Mouse (Mus musculus): Measurements from ENCODE around the gene Stau1. TPM values are rescaled to one million over a fixed set of nuclear protein-coding genes. Genes with fewer than 3 reads are reported as not detected.
A peak's percentile ranks its signal among the peaks of the same experiment; 100 is the strongest.

The Stau1 gene
- polyA plus RNA-seq, 1 experiment from 2014 or later: 70.5 TPM

DNA sequence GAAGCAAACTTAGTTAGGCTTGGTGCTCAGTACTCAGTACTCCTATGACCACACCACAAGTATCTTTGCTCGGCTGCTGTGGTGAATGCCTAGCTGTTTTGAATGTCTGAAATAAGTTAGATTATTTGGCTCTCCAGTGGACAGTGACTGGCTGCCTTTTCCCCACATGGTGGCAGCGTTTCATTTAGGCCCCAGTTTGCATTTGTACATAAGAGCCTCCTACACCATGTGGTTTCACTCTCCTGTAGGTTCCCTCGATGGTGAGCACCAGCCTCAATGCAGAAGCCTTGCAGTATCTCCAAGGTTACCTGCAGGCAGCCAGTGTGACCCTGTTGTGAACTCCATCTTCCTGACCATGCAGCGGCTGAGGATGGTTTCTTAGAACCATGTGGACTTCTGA, 50.6 kb downstream of the Stau1 start:
- Histone ChIP-seq H3K27me3 (replicated peaks) (no peaks in the 10 kb centered on the region), H3K4me3 (replicated peaks) (no peak overlapping the region), H3K4me2 (replicated peaks) (no peak overlapping the region), H3K9me3 (no peaks in the 10 kb centered on the region), H3K4me1 (replicated peaks) (no peaks in the 10 kb centered on the region), H3K9ac (no peak overlapping the region), H3K27ac (no peak overlapping the region), H3K36me3 (peaks cover 62% of the 10 kb centered on the region)
- ATAC-seq: peak; percentile 49; the same call in 1 of the 2 replicates
- WGBS: 54% methylated on average over 4 of the region's 4 CpGs

DNA sequence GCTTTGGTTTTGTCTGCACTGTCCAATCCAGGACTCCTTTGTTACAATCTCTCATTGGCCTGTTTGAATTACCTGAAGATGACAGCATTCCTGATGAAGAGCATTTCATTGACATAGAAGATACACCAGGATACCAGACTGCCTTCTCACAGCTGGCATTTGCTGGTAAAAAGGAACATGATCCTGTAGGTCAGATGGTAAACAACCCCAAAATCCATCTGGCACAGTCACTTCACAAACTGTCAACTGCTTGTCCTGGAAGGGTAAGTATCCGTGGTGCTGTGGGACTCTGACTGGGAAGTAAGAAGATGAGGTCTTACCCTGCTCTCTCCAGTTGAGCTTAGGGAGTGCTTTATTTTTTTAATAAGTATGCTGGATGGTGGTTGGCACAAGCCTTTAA, 51.8 kb downstream of the Stau1 start:
- no peak for ATAC-seq
- Histone ChIP-seq H3K36me3 (peaks cover 54% of the 10 kb centered on the region), H3K27ac (no peak overlapping the region), H3K4me1 (replicated peaks) (no peaks in the 10 kb centered on the region), H3K9ac (no peak overlapping the region), H3K4me2 (replicated peaks) (no peak overlapping the region), H3K9me3 (no peaks in the 10 kb centered on the region), H3K27me3 (replicated peaks) (no peaks in the 10 kb centered on the region), H3K4me3 (replicated peaks) (no peak overlapping the region)
- WGBS: 82% methylated on average over 1 of the region's 1 CpGs

DNA sequence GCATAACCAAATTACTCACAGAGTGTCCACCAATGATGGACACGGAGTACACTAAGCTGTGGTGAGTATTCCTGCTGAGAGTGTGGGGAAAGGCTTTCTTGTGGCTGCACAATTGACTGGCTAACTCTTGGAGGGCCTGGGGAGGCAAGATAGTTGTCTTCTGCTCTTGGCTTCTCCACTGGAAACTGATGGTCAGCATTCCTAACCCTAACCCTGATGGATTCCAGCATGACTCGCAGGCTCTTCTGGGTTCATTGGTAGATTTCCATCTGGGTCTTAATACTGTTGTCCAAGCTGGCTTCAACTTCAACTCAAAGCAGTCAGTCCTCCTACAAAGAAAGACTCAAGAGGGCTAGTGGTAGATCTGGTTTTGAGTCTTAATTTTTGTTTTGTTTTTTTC, 53.0 kb downstream of the Stau1 start:
- Histone ChIP-seq H3K9me3 (no peaks in the 10 kb centered on the region), H3K9ac (no peak overlapping the region), H3K4me1 (replicated peaks) (no peaks in the 10 kb centered on the region), H3K27ac (no peak overlapping the region), H3K4me3 (replicated peaks) (no peak overlapping the region), H3K36me3 (peaks cover 51% of the 10 kb centered on the region), H3K27me3 (replicated peaks) (no peaks in the 10 kb centered on the region), H3K4me2 (replicated peaks) (no peak overlapping the region)
- WGBS: 88% methylated on average over 2 of the region's 2 CpGs
- ATAC-seq: no peak

DNA sequence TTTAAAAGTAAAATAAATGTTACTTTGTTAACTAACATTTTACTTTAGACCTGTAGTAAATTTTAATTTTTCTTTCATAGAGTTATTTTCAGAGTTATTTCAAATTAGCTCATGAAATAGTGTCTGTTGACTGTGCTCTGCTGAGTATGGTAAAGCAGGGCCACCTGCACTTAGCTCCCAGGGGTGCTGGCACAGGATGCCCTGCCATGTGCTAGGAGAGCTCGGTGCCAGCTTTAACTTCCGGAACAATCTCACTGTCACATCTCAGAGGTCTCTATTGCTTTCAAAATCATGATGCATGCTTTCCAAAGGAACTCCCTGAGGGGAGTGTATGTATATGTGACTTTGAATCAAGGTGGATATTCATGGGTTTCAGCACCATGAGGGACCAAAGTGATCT, 59.9 kb downstream of the Stau1 start:
- no peak overlapping the region for H3K27ac ChIP-seq
- H3K9me3 ChIP-seq: no peaks in the 10 kb centered on the region
- H3K36me3 ChIP-seq: peaks cover 45% of the 10 kb centered on the region
- H3K4me2 ChIP-seq (replicated peaks): no peak overlapping the region
- H3K9ac ChIP-seq: no peak overlapping the region
- no peaks in the 10 kb centered on the region for H3K27me3 ChIP-seq (replicated peaks)
- no peak for ATAC-seq
- WGBS: 87% methylated on average over 2 of the region's 2 CpGs
- no peak overlapping the region for H3K4me3 ChIP-seq (replicated peaks)
- H3K4me1 ChIP-seq (replicated peaks): no peaks in the 10 kb centered on the region

DNA sequence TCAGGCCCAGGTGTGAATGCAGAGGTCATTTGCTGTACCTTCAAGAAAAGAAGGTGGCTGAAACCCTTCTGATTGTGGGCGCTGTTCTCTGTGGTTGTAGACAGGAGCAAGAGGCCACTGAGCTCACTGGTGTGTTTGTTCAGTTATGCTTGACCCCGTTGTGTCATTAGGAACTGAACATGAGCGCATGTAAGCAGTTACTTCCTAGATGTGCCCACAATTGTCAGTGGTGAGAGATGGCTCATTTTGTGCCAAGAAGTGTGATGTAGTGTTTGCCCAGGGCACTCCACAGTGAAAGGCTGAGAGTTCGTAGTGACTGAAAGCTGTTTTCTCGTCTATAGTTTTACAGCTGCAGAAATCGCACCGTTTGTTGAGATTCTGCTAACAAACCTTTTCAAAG, 60.5 kb downstream of the Stau1 start:
- H3K4me2 ChIP-seq (replicated peaks): no peak overlapping the region
- no peak overlapping the region for H3K4me3 ChIP-seq (replicated peaks)
- H3K27me3 ChIP-seq (replicated peaks): no peaks in the 10 kb centered on the region
- WGBS: 89% methylated on average over 7 of the region's 7 CpGs
- no peaks in the 10 kb centered on the region for H3K4me1 ChIP-seq (replicated peaks)
- H3K9me3 ChIP-seq: no peaks in the 10 kb centered on the region
- no peak overlapping the region for H3K27ac ChIP-seq
- H3K36me3 ChIP-seq: peaks cover 39% of the 10 kb centered on the region
- H3K9ac ChIP-seq: no peak overlapping the region
- ATAC-seq: no peak

DNA sequence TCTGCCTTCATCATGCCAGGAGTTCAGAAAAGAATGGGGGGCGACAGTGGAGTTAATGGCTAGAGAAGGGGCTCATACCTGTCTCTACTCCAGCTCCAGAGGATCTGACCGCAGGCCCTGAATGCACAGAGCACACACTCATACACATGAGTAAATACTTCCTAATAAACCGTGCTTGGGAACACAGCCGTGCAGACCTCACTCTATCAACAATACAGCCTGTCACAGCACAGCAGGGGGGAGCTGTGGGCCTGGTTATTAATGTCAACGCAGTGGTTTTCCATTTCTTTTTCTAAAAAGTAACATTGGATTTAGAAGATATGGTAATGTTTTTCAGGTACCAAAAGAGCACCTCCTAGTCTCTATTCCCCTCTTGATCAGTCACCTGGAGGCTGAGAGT, 61.7 kb downstream of the Stau1 start:
- H3K27me3 ChIP-seq (replicated peaks): no peaks in the 10 kb centered on the region
- 77% methylated on average over 5 of the region's 5 CpGs for WGBS
- H3K27ac ChIP-seq: no peak overlapping the region
- H3K36me3 ChIP-seq: peaks cover 41% of the 10 kb centered on the region
- H3K4me2 ChIP-seq (replicated peaks): no peak overlapping the region
- ATAC-seq: no peak
- H3K4me3 ChIP-seq (replicated peaks): no peak overlapping the region
- H3K9ac ChIP-seq: no peak overlapping the region
- no peaks in the 10 kb centered on the region for H3K4me1 ChIP-seq (replicated peaks)
- H3K9me3 ChIP-seq: no peaks in the 10 kb centered on the region

DNA sequence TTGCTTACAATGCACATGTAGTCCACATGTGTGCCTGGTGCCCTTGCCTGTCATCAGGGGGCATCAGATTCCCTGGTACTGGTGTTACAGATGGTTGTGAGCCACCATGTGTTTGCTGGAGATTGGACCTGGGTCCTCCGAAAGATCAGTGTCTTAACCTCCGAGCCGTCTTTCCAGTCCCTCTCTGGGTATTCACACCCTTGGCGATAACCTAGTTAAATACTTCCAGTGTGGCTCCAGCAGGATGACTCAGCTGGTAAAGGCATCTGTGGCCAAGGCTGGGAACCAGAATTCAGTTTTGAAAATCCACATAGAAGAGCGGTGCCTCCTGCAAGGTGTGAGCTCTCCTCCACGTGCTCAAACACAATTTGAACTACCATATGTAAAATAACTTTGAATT, 62.2 kb downstream of the Stau1 start:
- no peak overlapping the region for H3K4me2 ChIP-seq (replicated peaks)
- no peak overlapping the region for H3K27ac ChIP-seq
- no peaks in the 10 kb centered on the region for H3K4me1 ChIP-seq (replicated peaks)
- H3K4me3 ChIP-seq (replicated peaks): no peak overlapping the region
- ATAC-seq: no peak
- no peaks in the 10 kb centered on the region for H3K9me3 ChIP-seq
- H3K9ac ChIP-seq: no peak overlapping the region
- peaks cover 44% of the 10 kb centered on the region for H3K36me3 ChIP-seq
- no peaks in the 10 kb centered on the region for H3K27me3 ChIP-seq (replicated peaks)
- WGBS: 93% methylated on average over 6 of the region's 6 CpGs

DNA sequence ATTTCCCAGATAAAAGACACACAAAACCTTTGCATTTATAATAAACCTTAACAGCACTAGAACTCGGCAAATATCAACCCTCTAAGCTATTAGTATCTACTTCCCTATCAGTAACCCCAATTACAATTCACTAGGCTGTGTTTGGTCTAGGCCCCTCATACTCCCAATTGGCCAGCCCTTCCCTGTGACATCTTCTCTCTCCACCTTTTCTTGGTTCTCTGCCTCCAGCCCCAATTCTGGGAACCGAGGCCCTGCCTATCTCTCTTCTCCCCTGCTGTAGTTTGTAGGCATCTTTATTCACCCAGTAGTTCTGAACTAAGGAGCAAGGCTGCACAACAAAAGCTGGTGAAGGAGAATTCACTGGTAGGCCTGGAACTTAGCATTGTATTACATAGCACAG, 72.1 kb downstream of the Stau1 start:
- no peaks in the 10 kb centered on the region for H3K4me1 ChIP-seq (replicated peaks)
- no peaks in the 10 kb centered on the region for H3K9me3 ChIP-seq
- no peak overlapping the region for H3K4me3 ChIP-seq (replicated peaks)
- no peak for ATAC-seq
- H3K4me2 ChIP-seq (replicated peaks): no peak overlapping the region
- no peak overlapping the region for H3K9ac ChIP-seq
- WGBS: 86% methylated on average over 2 of the region's 2 CpGs
- no peaks in the 10 kb centered on the region for H3K27me3 ChIP-seq (replicated peaks)
- peaks cover 38% of the 10 kb centered on the region for H3K36me3 ChIP-seq
- H3K27ac ChIP-seq: no peak overlapping the region

DNA sequence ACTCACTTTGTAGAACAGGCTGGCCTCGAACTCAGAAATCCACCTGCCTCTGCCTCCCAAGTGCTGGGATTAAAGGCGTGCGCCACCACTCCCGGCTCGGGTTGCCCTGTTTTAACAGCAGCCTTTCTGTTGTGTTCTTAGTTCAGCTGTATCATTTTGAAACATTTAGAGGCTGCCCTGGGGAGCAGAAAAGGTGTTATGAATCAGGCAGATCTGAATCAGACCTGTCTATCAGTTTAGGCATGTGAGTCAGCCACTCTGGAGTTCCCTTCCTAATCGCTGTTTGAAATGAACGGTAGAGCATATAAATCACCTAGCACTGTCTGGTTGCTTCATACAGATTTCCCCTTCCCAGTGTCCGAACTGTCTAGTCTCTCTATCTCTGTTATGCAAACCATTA, 85.6 kb downstream of the Stau1 start:
- H3K27ac ChIP-seq: no peak overlapping the region
- peaks cover 9% of the 10 kb centered on the region for H3K4me1 ChIP-seq (replicated peaks)
- H3K27me3 ChIP-seq (replicated peaks): no peaks in the 10 kb centered on the region
- H3K4me2 ChIP-seq (replicated peaks): no peak overlapping the region
- H3K9ac ChIP-seq: no peak overlapping the region
- no peak for ATAC-seq
- H3K4me3 ChIP-seq (replicated peaks): no peak overlapping the region
- WGBS: 88% methylated on average over 8 of the region's 8 CpGs
- H3K36me3 ChIP-seq: no peaks in the 10 kb centered on the region
- H3K9me3 ChIP-seq: no peaks in the 10 kb centered on the region

DNA sequence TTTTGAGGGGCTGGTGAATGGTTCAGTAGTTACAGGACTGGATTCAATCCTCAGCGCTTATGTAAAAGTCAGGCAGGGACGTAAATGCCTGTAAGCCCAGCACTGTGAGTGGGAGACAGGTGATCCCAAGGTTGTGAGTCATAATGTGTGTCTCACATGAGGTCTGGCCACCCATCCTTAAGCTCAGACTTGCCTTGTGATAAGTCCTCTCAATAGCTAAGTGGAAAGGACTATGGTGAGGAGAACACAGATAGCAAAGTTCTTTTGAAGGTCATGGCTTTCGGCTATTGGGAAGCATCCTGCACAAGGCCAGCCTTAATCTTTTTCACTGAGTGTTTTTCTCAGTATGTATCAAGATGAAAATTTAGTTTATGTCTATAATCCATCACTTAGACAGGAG, 86.4 kb downstream of the Stau1 start:
- no peak overlapping the region for H3K9ac ChIP-seq
- H3K4me3 ChIP-seq (replicated peaks): no peak overlapping the region
- no peak overlapping the region for H3K27ac ChIP-seq
- H3K4me2 ChIP-seq (replicated peaks): no peak overlapping the region
- 91% methylated on average over 3 of the region's 3 CpGs for WGBS
- no peak for ATAC-seq
- H3K9me3 ChIP-seq: no peaks in the 10 kb centered on the region
- H3K27me3 ChIP-seq (replicated peaks): no peaks in the 10 kb centered on the region
- H3K36me3 ChIP-seq: no peaks in the 10 kb centered on the region
- H3K4me1 ChIP-seq (replicated peaks): peaks cover 9% of the 10 kb centered on the region

DNA sequence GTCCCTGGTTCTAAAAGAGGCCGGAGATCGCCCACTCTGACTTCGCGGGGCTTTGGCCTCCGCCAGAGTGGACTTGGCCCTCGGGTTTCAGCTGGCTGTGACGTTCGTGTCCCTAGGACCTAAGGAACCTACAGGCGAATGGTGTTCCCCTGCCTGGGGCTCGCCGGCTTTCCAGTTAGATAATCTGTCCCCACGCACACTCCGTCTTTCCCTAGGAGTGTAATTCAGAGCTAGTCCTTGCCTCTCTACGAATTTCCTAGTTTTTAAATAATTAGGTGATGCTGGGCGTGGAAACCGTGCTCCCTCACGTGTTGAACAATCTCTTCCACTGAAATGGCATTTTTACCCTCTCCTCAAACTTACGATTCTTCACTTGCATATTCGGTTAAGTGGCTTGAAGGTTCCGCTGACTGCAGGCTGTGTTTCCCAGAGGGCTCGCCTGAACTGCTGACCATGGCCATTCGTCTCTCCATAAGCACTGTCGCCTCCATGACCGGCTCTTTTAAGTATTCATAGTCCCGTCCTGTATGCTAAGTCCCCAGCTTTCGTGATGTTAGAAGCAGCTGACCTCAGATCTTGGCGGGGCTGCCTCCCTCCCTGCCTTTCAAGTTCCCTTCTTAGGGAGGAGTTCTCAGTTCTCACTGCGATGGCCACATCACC, 89.4 kb downstream of the Stau1 start:
- Histone ChIP-seq H3K4me3 (replicated peaks) (peak overlapping the region; percentile 92), H3K9me3 (no peaks in the 10 kb centered on the region), H3K27ac (peak overlapping the region; percentile 99), H3K27me3 (replicated peaks) (no peaks in the 10 kb centered on the region), H3K4me2 (replicated peaks) (peak overlapping the region; percentile 90), H3K36me3 (no peaks in the 10 kb centered on the region), H3K4me1 (replicated peaks) (peaks cover 9% of the 10 kb centered on the region), H3K9ac (peak overlapping the region; percentile 98)
- peak; percentile 55 for ATAC-seq
- WGBS: under 1% methylated on average over 28 of the region's 28 CpGs

DNA sequence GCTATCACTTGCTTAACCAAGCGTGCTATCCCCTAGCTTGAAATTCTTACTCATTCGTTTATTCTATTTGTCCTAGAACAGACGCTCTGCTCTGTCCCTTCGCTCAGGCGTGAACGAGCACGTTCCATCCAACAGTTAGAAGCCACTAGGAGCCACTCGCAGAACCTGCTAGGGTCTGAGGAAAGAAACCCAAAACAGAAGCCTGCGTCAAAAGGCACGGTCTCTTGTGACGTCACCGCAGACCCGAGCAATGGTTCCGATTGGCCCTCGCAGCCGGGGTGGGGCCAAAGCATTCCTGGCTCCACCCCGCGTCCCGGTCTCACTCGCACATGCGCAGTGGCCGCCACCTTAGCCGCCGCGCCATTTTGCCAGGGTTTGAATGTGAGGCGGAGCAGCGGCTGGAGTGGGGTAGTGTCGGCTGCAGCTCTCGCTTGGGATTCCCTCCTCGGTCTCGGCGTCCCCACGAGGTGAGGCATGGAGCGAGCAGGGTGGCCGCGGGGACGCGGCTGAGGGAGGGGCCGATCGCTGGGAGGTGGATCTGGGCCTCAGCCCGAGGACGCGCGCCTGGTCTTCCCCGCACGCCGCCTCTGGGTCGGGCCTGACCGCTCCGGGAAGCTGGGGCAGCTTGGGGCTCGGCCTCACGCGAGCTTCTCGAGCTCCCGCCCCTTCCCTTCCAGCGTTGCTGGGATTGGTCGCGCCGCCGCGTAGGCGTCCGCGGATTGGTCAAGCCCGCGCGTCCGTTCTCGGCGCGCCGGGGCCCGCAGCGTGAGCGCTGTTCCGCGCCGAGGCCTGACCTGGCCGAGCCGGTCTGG, 90.2 kb downstream of the Stau1 start, which contains the start of gene Cse1l:
Gene Cse1l (plus strand): TSS at position 330 of the 812 bp plus-strand sequence.
- Histone ChIP-seq H3K9ac (peak within 1 kb of the TSS; percentile 98), H3K27ac (peak within 1 kb of the TSS; percentile 99), H3K4me3 (replicated peaks) (peak within 1 kb of the TSS; percentile 92), H3K9me3 (no peaks in the 10 kb centered on the region), H3K4me1 (replicated peaks) (peaks cover 9% of the 10 kb centered on the region), H3K4me2 (replicated peaks) (peak within 1 kb of the TSS; percentile 90), H3K36me3 (no peaks in the 10 kb centered on the region), H3K27me3 (replicated peaks) (no peaks in the 10 kb centered on the region)
- under 1% methylated on average over 76 of the region's 80 CpGs for WGBS
- peak; percentile 99 for ATAC-seq

All from intestine, embryonic 15.5 days (tissue).